Mouse (Mus musculus) midbrain, embryonic 16.5 days (tissue): Measurements from ENCODE around the gene Tspear. TPM values are rescaled to one million over a fixed set of nuclear protein-coding genes. Genes with fewer than 3 reads are reported as not detected.
"Not testable (repeated sequence)": the region's sequence is repeated elsewhere in the genome, so short reads cannot be mapped to it uniquely, and the experiment has no call there.

Experiments
- ATAC-seq: fragments of 200-750 bp; cut with Nextera tagmentation; 2 replicates; pipeline ENCODE4 v1.8.0; 2017; ENCODE audit warnings: moderate TSS enrichment
- H3K27ac ChIP-seq: fragments of 300-500 bp; sonication (generic); 2 replicates; pipeline ENCODE4 v1.5.1; 2014; ENCODE audit warnings: mild to moderate bottlenecking, low read length, mixed read lengths
- H3K27me3 ChIP-seq: fragments of 300-500 bp; sonication (generic); 2 replicates; pipeline ENCODE4 v1.6.1; 2014; ENCODE audit warnings: low read depth, low read length, mixed read lengths; ENCODE audit not compliant: control insufficient read depth, insufficient read depth
- H3K36me3 ChIP-seq: fragments of 300-500 bp; sonication (generic); 2 replicates; pipeline ENCODE4 v1.6.1; 2014; ENCODE audit warnings: mild to moderate bottlenecking, low read length, moderate library complexity, mixed read lengths; ENCODE audit not compliant: control insufficient read depth, insufficient read depth
- H3K4me1 ChIP-seq: fragments of 300-500 bp; sonication (generic); 2 replicates; pipeline ENCODE4 v1.6.1; 2014; ENCODE audit warnings: mild to moderate bottlenecking, low read length, mixed read lengths; ENCODE audit not compliant: control insufficient read depth, insufficient read depth
- H3K4me2 ChIP-seq: fragments of 300-500 bp; sonication (generic); 2 replicates; pipeline ENCODE4 v1.6.1; 2014; ENCODE audit warnings: mild to moderate bottlenecking, low read length, mixed read lengths
- H3K4me3 ChIP-seq: fragments of 300-500 bp; sonication (generic); 2 replicates; pipeline ENCODE4 v1.5.1; 2014; ENCODE audit warnings: low read depth, mild to moderate bottlenecking, low read length, moderate library complexity, mixed read lengths
- H3K9ac ChIP-seq: fragments of 300-500 bp; sonication (generic); 2 replicates; pipeline ENCODE4 v1.6.1; 2014; ENCODE audit warnings: low read depth, low read length, mixed read lengths
- H3K9me3 ChIP-seq: fragments of 300-500 bp; sonication (generic); replicated peaks from 2 replicates; pipeline ENCODE4 v1.6.1; 2014; ENCODE audit warnings: mild to moderate bottlenecking, low read length, mixed read lengths; ENCODE audit not compliant: control insufficient read depth, poor library complexity, severe bottlenecking
- WGBS: fragments of 180-500 bp; shearing (Covaris S2); extraction: QIAGEN DNeasy Blood & Tissue Kit; methylation state at CpG from one replicate; pipeline ENCODE4 v1.1.7; 2014; 5-methylcytosine and 5-hydroxymethylcytosine counted together
- polyA plus RNA-seq: library from polyadenylated mRNA; unstranded; fragments of >200 nt; fragmentation: Nextera tagmentation; extraction: Ambion mirVana; gene quantifications from 2 replicates; pipeline ENCODE4 v1.2.1, GENCODE M21; 2015

Tspear gene
- polyA plus RNA-seq, 1 experiment from 2014 or later, result 1.6 TPM

GRCm38 (mm10) chr10:77753448-77753847 is 67.1 kb downstream of the Tspear start:
- Histone ChIP-seq H3K27ac (no peak overlapping the region), H3K4me1 (no peaks in the 10 kb centered on the region), H3K9ac (no peak overlapping the region), H3K9me3 (no peaks in the 10 kb centered on the region), H3K36me3 (no peaks in the 10 kb centered on the region), H3K27me3 (no peaks in the 10 kb centered on the region), H3K4me2 (no peak overlapping the region), H3K4me3 (no peak overlapping the region)
- ATAC-seq, result no peak

- H3K4me2 ChIP-seq, H3K27ac ChIP-seq, H3K4me1 ChIP-seq, H3K36me3 ChIP-seq, H3K9me3 ChIP-seq, ATAC-seq, H3K27me3 ChIP-seq, H3K9ac ChIP-seq, H3K4me3 ChIP-seq: not testable (repeated sequence)
- WGBS, result no CpG with 5 or more reads among the region's 1 CpGs
These were observed 73.2 kb downstream of the Tspear start, which contains the start of gene Gm3233 for GRCm38 (mm10) chr10:77759582-77759981. Gm3233 (minus strand) TSS chr10:77759682.

- Histone ChIP-seq H3K27ac (no peak overlapping the region), H3K4me1 (no peaks in the 10 kb centered on the region), H3K4me3 (no peak overlapping the region), H3K27me3 (no peaks in the 10 kb centered on the region), H3K4me2 (no peak overlapping the region), H3K9me3 (no peaks in the 10 kb centered on the region), H3K36me3 (no peaks in the 10 kb centered on the region), H3K9ac (no peak overlapping the region)
- WGBS, result 91% methylated on average over 1 of the region's 1 CpGs
- no peak for ATAC-seq
These were observed 83.4 kb downstream of the Tspear start for GRCm38 (mm10) chr10:77769727-77770126.

GRCm38 (mm10) chr10:77771225-77771624 is 84.9 kb downstream of the Tspear start, which contains the start of gene Gm3238:
Gm3238 (minus strand) TSS chr10:77771325.
- not testable (repeated sequence) for H3K4me1 ChIP-seq, H3K27me3 ChIP-seq, H3K4me2 ChIP-seq, H3K9ac ChIP-seq, H3K36me3 ChIP-seq, H3K4me3 ChIP-seq, H3K27ac ChIP-seq, H3K9me3 ChIP-seq, ATAC-seq
- WGBS, result 100% methylated on average over 1 of the region's 1 CpGs

GRCm38 (mm10) chr10:77772142-77772541 is 85.8 kb downstream of the Tspear start:
- H3K4me1 ChIP-seq, ATAC-seq, H3K27me3 ChIP-seq, H3K36me3 ChIP-seq, H3K4me3 ChIP-seq, H3K4me2 ChIP-seq, H3K9me3 ChIP-seq, H3K9ac ChIP-seq, H3K27ac ChIP-seq: not testable (repeated sequence)
- WGBS, result 82% methylated on average over 1 of the region's 3 CpGs

- H3K4me2 ChIP-seq, ATAC-seq, H3K27me3 ChIP-seq, H3K36me3 ChIP-seq, H3K27ac ChIP-seq, H3K9me3 ChIP-seq, H3K9ac ChIP-seq, H3K4me3 ChIP-seq, H3K4me1 ChIP-seq: not testable (repeated sequence)
- WGBS, result 43% methylated on average over 1 of the region's 1 CpGs
These were observed 90.5 kb downstream of the Tspear start, which contains the start of gene Gm7138 for GRCm38 (mm10) chr10:77776844-77777243. Gm7138 (minus strand) TSS chr10:77776944.

GRCm38 (mm10) chr10:77782442-77782841 is 96.1 kb downstream of the Tspear start, which contains the start of gene Gm3250:
Gm3250 (minus strand) TSS chr10:77782542.
- not testable (repeated sequence) for H3K27ac ChIP-seq, ATAC-seq

GRCm38 (mm10) chr10:77783396-77783795 is 97.0 kb downstream of the Tspear start:
- H3K4me1 ChIP-seq, H3K27ac ChIP-seq, H3K4me3 ChIP-seq, H3K9me3 ChIP-seq, H3K36me3 ChIP-seq, H3K4me2 ChIP-seq, ATAC-seq, H3K9ac ChIP-seq, H3K27me3 ChIP-seq: not testable (repeated sequence)
- 92% methylated on average over 2 of the region's 3 CpGs for WGBS

More at GRCm38 (mm10) chr10:77782442-77782841, 96.1 kb downstream of the Tspear start, which contains the start of gene Gm3250:
- H3K27me3 ChIP-seq, H3K9me3 ChIP-seq, H3K4me3 ChIP-seq, H3K36me3 ChIP-seq, H3K4me2 ChIP-seq, H3K4me1 ChIP-seq, H3K9ac ChIP-seq: not testable (repeated sequence)
- no CpG with 5 or more reads among the region's 1 CpGs for WGBS

- not testable (repeated sequence) for H3K4me1 ChIP-seq, H3K9me3 ChIP-seq, H3K36me3 ChIP-seq, ATAC-seq, H3K4me2 ChIP-seq, H3K9ac ChIP-seq, H3K4me3 ChIP-seq, H3K27me3 ChIP-seq, H3K27ac ChIP-seq
- WGBS, result 20% methylated on average over 1 of the region's 1 CpGs
These were observed 101.5 kb downstream of the Tspear start, which contains the start of gene Gm7137 for GRCm38 (mm10) chr10:77787876-77788275. Gm7137 (minus strand) TSS chr10:77788200.
